Mouse (Mus musculus) megakaryocyte, adult 5-6 weeks (primary cell): ENCODE data around the gene Cyth3. TPM values are rescaled to one million over a fixed set of nuclear protein-coding genes. Genes with fewer than 3 reads are reported as not detected.

Experiments
- ATAC-seq: 2 replicates; pipeline ENCODE4 v1.8.0; 2016; ENCODE audit warnings: mild to moderate bottlenecking, inconsistent platforms; ENCODE audit not compliant: poor library complexity, severe bottlenecking
- total RNA-seq, 2 experiments: library from RNA; stranded (forward) in 1 of 2; stranded (reverse) in 1 of 2; fragments of 153-499, 151-499 nt in 1 of 2; fragments of 221-1000, 200-1000 nt in 1 of 2; gene quantifications; 2 replicates each; pipeline versions ENCODE4 v1.2.3 to v1.2.4; 2015 to 2017

Cyth3 gene
- total RNA-seq, 2 experiments from 2014 or later, result 5.4 to 7.5 TPM

GRCm38 (mm10) chr5:143701074-143701473 is 78.8 kb downstream of the Cyth3 start:
- ATAC-seq, result no peak

GRCm38 (mm10) chr5:143704875-143705658 is 82.8 kb downstream of the Cyth3 start:
- no peak for ATAC-seq

- no peak for ATAC-seq
These were observed 83.4 kb downstream of the Cyth3 start for GRCm38 (mm10) chr5:143705659-143705982.

- ATAC-seq, result no peak
These were observed 84.0 kb downstream of the Cyth3 start for GRCm38 (mm10) chr5:143706030-143706821.

GRCm38 (mm10) chr5:143706822-143707200 is 84.6 kb downstream of the Cyth3 start:
- no peak for ATAC-seq

- peak; percentile 84 for ATAC-seq
These were observed 89.1 kb downstream of the Cyth3 start for GRCm38 (mm10) chr5:143711326-143711725.

GRCm38 (mm10) chr5:143712011-143712800 is 90.0 kb downstream of the Cyth3 start:
- ATAC-seq, result no peak

GRCm38 (mm10) chr5:143721962-143722361 is 99.7 kb downstream of the Cyth3 start:
- ATAC-seq, result no peak

GRCm38 (mm10) chr5:143730915-143731314 is 108.7 kb downstream of the Cyth3 start:
- ATAC-seq, result no peak

GRCm38 (mm10) chr5:143731483-143732112 is 109.4 kb downstream of the Cyth3 start:
- ATAC-seq, result no peak

- peak; percentile 94 for ATAC-seq
These were observed 110.1 kb downstream of the Cyth3 start, which contains the start of gene Usp42 for GRCm38 (mm10) chr5:143732180-143732891. Gene Usp42, minus strand, starts transcription at chr5:143732280.

- ATAC-seq, result no peak
These were observed 127.5 kb downstream of the Cyth3 start for GRCm38 (mm10) chr5:143749630-143750208.

- no peak for ATAC-seq
These were observed 133.4 kb downstream of the Cyth3 start for GRCm38 (mm10) chr5:143755529-143756141.

- ATAC-seq, result peak; percentile 95
These were observed 135.7 kb downstream of the Cyth3 start for GRCm38 (mm10) chr5:143757755-143758443.

GRCm38 (mm10) chr5:143759554-143759953 is 137.3 kb downstream of the Cyth3 start:
- ATAC-seq, result no peak
